Mouse (Mus musculus) stomach, embryonic 14.5 days (tissue): ENCODE results near the gene Zfp819. TPM values are rescaled to one million over a fixed set of nuclear protein-coding genes. Genes with fewer than 3 reads are reported as not detected.
"Not testable (repeated sequence)": the region's sequence is repeated elsewhere in the genome, so short reads cannot be mapped to it uniquely, and the experiment has no call there.

Experiments
- ATAC-seq: fragments of 200-750 bp; cut with Nextera tagmentation; 2 replicates; pipeline ENCODE4 v1.8.0; 2017; ENCODE audit warnings: low read depth, moderate TSS enrichment; ENCODE audit not compliant: insufficient number of reproducible peaks, insufficient read depth, low FRiP score
- H3K27ac ChIP-seq: fragments of 300-500 bp; sonication (generic); 2 replicates; pipeline ENCODE4 v1.5.1; 2014; ENCODE audit warnings: mild to moderate bottlenecking, low read length, moderate library complexity, mixed read lengths
- H3K27me3 ChIP-seq: fragments of 300-500 bp; sonication (generic); 2 replicates; pipeline ENCODE4 v1.6.1; 2014; ENCODE audit warnings: low read length, control low read depth, mixed read lengths; ENCODE audit not compliant: control insufficient read depth, insufficient read depth
- H3K36me3 ChIP-seq: fragments of 300-500 bp; sonication (generic); 2 replicates; pipeline ENCODE4 v1.6.1; 2014; ENCODE audit warnings: mild to moderate bottlenecking, control low read depth, low read length, moderate library complexity, mixed read lengths; ENCODE audit not compliant: control insufficient read depth, insufficient read depth
- H3K4me1 ChIP-seq: fragments of 300-500 bp; sonication (generic); 2 replicates; pipeline ENCODE4 v1.6.1; 2014; ENCODE audit warnings: low read length, control low read depth, mixed read lengths; ENCODE audit not compliant: control insufficient read depth, insufficient read depth
- H3K4me2 ChIP-seq: fragments of 300-500 bp; sonication (generic); replicated peaks from 2 replicates; pipeline ENCODE4 v1.6.1; 2014; ENCODE audit warnings: low read depth, low read length, control low read depth
- H3K4me3 ChIP-seq: fragments of 300-500 bp; sonication (generic); 2 replicates; pipeline ENCODE4 v1.5.1; 2014; ENCODE audit warnings: low read depth, low read length, control low read depth
- H3K9ac ChIP-seq: fragments of 300-500 bp; sonication (generic); replicated peaks from 2 replicates; pipeline ENCODE4 v1.6.1; 2014; ENCODE audit warnings: low read depth, mild to moderate bottlenecking, control low read depth, low read length, moderate library complexity, mixed read lengths
- H3K9me3 ChIP-seq: fragments of 300-500 bp; sonication (generic); 2 replicates; pipeline ENCODE4 v1.6.1; 2016; ENCODE audit warnings: low read depth, low read length, control low read depth; ENCODE audit not compliant: control insufficient read depth
- WGBS: fragments of 180-500 bp; shearing (Covaris S2); extraction: QIAGEN DNeasy Blood & Tissue Kit; methylation state at CpG from one replicate; pipeline ENCODE4 v1.1.7; 2014; 5-methylcytosine and 5-hydroxymethylcytosine counted together
- polyA plus RNA-seq: library from polyadenylated mRNA; unstranded; fragments of >200 nt; fragmentation: Nextera tagmentation; extraction: Ambion mirVana; gene quantifications from 2 replicates; pipeline ENCODE4 v1.2.1, GENCODE M21; 2014

The Zfp819 gene
- polyA plus RNA-seq, 1 experiment from 2014 or later = 0.23 TPM

DNA sequence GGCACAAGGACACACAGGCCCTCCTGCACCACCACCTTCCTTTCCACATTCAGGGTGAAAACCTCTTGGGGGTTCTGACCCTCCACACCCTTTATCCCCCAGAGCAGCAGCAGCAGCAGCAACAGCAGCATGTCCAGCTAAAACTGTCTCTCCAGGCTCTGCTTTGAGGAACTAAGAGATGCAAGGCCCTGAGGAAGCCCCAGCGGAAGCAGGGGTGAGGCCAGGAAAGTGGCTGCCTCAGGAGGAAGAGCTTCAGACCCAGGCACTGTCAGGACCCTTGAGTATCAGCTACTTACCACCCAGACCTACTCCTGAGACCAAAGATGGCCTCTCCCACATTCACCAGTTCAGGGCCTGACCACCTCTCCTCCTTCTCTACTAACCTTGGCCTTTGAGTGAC lies 53.0 kb downstream of the Zfp819 start, which contains the start of gene Siglece:
TSS of gene Siglece (minus strand) at position 160 of the 400 bp plus-strand sequence.
- H3K36me3 ChIP-seq = no peaks in the 10 kb centered on the region
- no peak within 1 kb of the TSS for H3K9ac ChIP-seq
- H3K27ac ChIP-seq = no peak within 1 kb of the TSS
- no peak for ATAC-seq
- no peaks in the 10 kb centered on the region for H3K27me3 ChIP-seq
- 78% methylated on average over 1 of the region's 1 CpGs for WGBS
- no peaks in the 10 kb centered on the region for H3K4me1 ChIP-seq
- no peak within 1 kb of the TSS for H3K4me3 ChIP-seq
- no peaks in the 10 kb centered on the region for H3K9me3 ChIP-seq
- H3K4me2 ChIP-seq = no peak within 1 kb of the TSS

DNA sequence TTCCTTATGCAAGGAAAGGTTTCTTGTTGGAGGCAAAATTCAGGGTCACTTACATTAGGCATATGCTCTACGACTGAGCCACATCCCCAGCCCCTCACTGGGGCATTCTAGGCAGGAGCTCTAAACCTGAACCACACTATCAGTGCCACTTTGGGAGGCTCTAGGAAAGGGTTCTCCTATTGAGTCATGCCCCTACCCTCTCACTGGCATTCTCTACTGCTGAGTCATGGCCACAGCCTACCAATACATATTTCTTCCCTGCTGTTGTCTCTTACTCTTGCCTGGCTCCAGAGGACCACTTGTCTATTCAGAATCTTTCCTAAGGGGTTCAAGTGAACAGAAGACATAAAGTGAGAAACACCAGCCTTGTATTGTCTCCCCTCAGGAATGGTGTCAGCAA lies 55.8 kb downstream of the Zfp819 start:
- 84% methylated on average over 1 of the region's 1 CpGs for WGBS
- H3K9me3 ChIP-seq = no peaks in the 10 kb centered on the region
- no peaks in the 10 kb centered on the region for H3K4me1 ChIP-seq
- no peaks in the 10 kb centered on the region for H3K36me3 ChIP-seq
- H3K27ac ChIP-seq = no peak overlapping the region
- no peak for ATAC-seq
- H3K9ac ChIP-seq = no peak overlapping the region
- no peak overlapping the region for H3K4me3 ChIP-seq
- H3K4me2 ChIP-seq = no peak overlapping the region
- H3K27me3 ChIP-seq = no peaks in the 10 kb centered on the region

DNA sequence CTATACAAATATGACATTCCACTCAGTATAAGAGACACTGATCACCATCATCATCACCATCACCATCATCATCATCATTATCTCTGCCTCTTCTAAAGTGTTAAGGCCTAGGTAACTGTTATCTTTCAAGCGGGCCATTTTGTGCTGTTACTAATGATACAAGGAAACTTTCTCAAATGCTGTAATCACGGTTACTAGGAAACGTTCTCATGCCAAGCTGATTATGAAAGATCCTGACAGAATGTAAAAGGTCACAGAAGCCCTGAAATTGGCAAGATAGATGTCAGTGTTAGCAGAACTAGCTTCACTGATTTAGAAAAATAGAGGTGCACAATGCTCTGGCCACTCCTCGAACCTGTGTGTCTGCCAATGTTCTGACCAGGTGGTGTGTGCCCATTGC lies 60.3 kb downstream of the Zfp819 start:
- H3K4me2 ChIP-seq, H3K9ac ChIP-seq, H3K27me3 ChIP-seq, ATAC-seq, H3K36me3 ChIP-seq, H3K27ac ChIP-seq, H3K4me1 ChIP-seq, H3K9me3 ChIP-seq, H3K4me3 ChIP-seq: not testable (repeated sequence)
- WGBS = 86% methylated on average over 4 of the region's 4 CpGs

Other genes with a start within 250 kb of the Zfp819 start
- 0.15 and 0.19 TPM in 2 replicates for gene Siglecg, start 199.0 kb upstream of the Zfp819 start, polyA plus RNA-seq
- not detected in 2 replicates for gene Lim2, start 179.5 kb upstream of the Zfp819 start, polyA plus RNA-seq
- gene Nkg7, start 170.1 kb upstream of the Zfp819 start, polyA plus RNA-seq = 0.39 and 1.4 TPM in 2 replicates
- gene Cldnd2, start 166.4 kb upstream of the Zfp819 start, polyA plus RNA-seq = not detected in 2 replicates
- gene Etfb, start 163.1 kb upstream of the Zfp819 start, polyA plus RNA-seq = 290 and 313 TPM in 2 replicates
- 0.30 and 0.46 TPM in 2 replicates for gene Gm45233, start 163.0 kb upstream of the Zfp819 start, polyA plus RNA-seq
- 3.0 and 6.1 TPM in 2 replicates for gene Vsig10l, start 144.0 kb upstream of the Zfp819 start, polyA plus RNA-seq
- 0.75 and 0.91 TPM in 2 replicates for gene Iglon5, start 117.1 kb upstream of the Zfp819 start, polyA plus RNA-seq
- not detected in 2 replicates for gene 4931406B18Rik, start 101.2 kb upstream of the Zfp819 start, polyA plus RNA-seq
- gene Cd33, start 62.7 kb upstream of the Zfp819 start, polyA plus RNA-seq = 1.9 and 4.3 TPM in 2 replicates
- gene Zfp658, start 44.9 kb upstream of the Zfp819 start, polyA plus RNA-seq = 3.2 and 5.0 TPM in 2 replicates
- gene Zfp719, start 27.6 kb upstream of the Zfp819 start, polyA plus RNA-seq = 14.7 and 14.8 TPM in 2 replicates
- 0.17 TPM in 1 of 2 replicates, not detected in the other for gene Ceacam18, start 27.5 kb downstream of the Zfp819 start, polyA plus RNA-seq
- gene Siglece, start 53.0 kb downstream of the Zfp819 start, polyA plus RNA-seq = 0.80 and 0.95 TPM in 2 replicates
- gene Ctu1, start 64.8 kb downstream of the Zfp819 start, polyA plus RNA-seq = 11.0 TPM in 2 replicates
- gene Klk14, start 83.2 kb downstream of the Zfp819 start, polyA plus RNA-seq = 0.32 TPM in 1 of 2 replicates, not detected in the other
- 1.6 and 1.8 TPM in 2 replicates for gene Klk13, start 105.4 kb downstream of the Zfp819 start, polyA plus RNA-seq
- gene Klk12, start 161.7 kb downstream of the Zfp819 start, polyA plus RNA-seq = 0.27 TPM in 1 of 2 replicates, not detected in the other
- 2.6 TPM in 2 replicates for gene Klk11, start 167.4 kb downstream of the Zfp819 start, polyA plus RNA-seq
- gene Klk10, start 173.9 kb downstream of the Zfp819 start, polyA plus RNA-seq = 3.1 and 3.5 TPM in 2 replicates
- 0.17 TPM in 1 of 2 replicates, not detected in the other for gene Klk9, start 184.7 kb downstream of the Zfp819 start, polyA plus RNA-seq
- 28.5 and 39.0 TPM in 2 replicates for gene Klk8, start 190.4 kb downstream of the Zfp819 start, polyA plus RNA-seq
- not detected in 2 replicates for gene Klk7, start 204.1 kb downstream of the Zfp819 start, polyA plus RNA-seq
- not detected in 2 replicates for gene Klk6, start 217.3 kb downstream of the Zfp819 start, polyA plus RNA-seq
- not detected in 2 replicates for gene Klk5, start 234.8 kb downstream of the Zfp819 start, polyA plus RNA-seq